Mouse (Mus musculus) stomach, postnatal 0 days (tissue): Measurements from ENCODE around the gene D930048N14Rik.

ENCODE experiments used
- CTCF ChIP-seq: IDR thresholded peaks from 2 replicates; pipeline ENCODE4 v1.5.1; 2016; ENCODE audit warnings: antibody characterized with exemption, low read depth, mild to moderate bottlenecking, moderate library complexity
- EP300 ChIP-seq: optimal IDR thresholded peaks from 2 replicates; pipeline ENCODE3; 2016; ENCODE audit warnings: antibody characterized with exemption

GRCm38 (mm10) chr11:51679466-51679865 lies 28.7 kb downstream of the D930048N14Rik start:
- TF ChIP-seq CTCF, result no peak
- no peak for TF ChIP-seq EP300
